ENCODE assay signal across 14 mouse cellular contexts in genomic region chr11:93101106-93101505, GRCm38 (mm10). TPM values are rescaled to one million over a fixed set of nuclear protein-coding genes. Genes with fewer than 3 reads are reported as not detected.
DNase-seq lines count a peak whose midpoint lies in the region; ATAC-seq and TF ChIP-seq lines count a peak whose summit lies in the region.
"Had no signal": no experiment of that assay in that cellular context is flagged by ENCODE, and none has a peak within 500 bp of the region (broad histone marks: within the 10 kb centered on the region; RNA-seq: fewer than 3 reads in every experiment).

No protein-coding gene starts in this region.

- DNase-seq in cerebellum, postnatal 4 days (ENCODE audit: low spot score in 2 of 2) = no peak
- no peak for DNase-seq in midbrain, embryonic 10.5 days (ENCODE audit: low spot score)
- peak; percentile 2 for DNase-seq in forebrain, postnatal 0 days
- no peak for DNase-seq in layer of hippocampus, adult 11-12 months (ENCODE audit: low spot score)
- DNase-seq: thymus, adult 18-20 months had no signal

- 6% methylated on average over 2 of the region's 2 CpGs for WGBS in midbrain, embryonic 13.5 days
- WGBS in midbrain, embryonic 10.5 days = 5% methylated on average over 2 of the region's 2 CpGs
- WGBS in forebrain, postnatal 0 days = 8% methylated on average over 2 of the region's 2 CpGs
- WGBS in neural tube, embryonic 15.5 days = 9% methylated on average over 2 of the region's 2 CpGs

- H3K36me3 ChIP-seq in midbrain, embryonic 13.5 days = no peaks in the 10 kb centered on the region
- H3K36me3 ChIP-seq in midbrain, embryonic 10.5 days = no peaks in the 10 kb centered on the region
- no peaks in the 10 kb centered on the region for H3K36me3 ChIP-seq in forebrain, postnatal 0 days (ENCODE audit: insufficient read depth)
- no peaks in the 10 kb centered on the region for H3K36me3 ChIP-seq in neural tube, embryonic 15.5 days
- H3K36me3 ChIP-seq: intestine, embryonic 15.5 days; limb, embryonic 15.5 days had no signal

- no peak for TF ChIP-seq CTCF in forebrain, postnatal 0 days (IDR thresholded peaks at IDR 0.05; ENCODE audit: low read depth)

- H3K9ac ChIP-seq in midbrain, embryonic 13.5 days (replicated peaks) = peak overlapping the region; percentile 42; the same call in 1 of the 2 replicates
- no peak overlapping the region for H3K9ac ChIP-seq in forebrain, postnatal 0 days
- peak overlapping the region; percentile 79 for H3K9ac ChIP-seq in neural tube, embryonic 15.5 days (replicated peaks)
- H3K9ac ChIP-seq: intestine, embryonic 15.5 days; limb, embryonic 15.5 days had no signal

- no peak overlapping the region for H3K27ac ChIP-seq in midbrain, embryonic 13.5 days
- no peak overlapping the region for H3K27ac ChIP-seq in midbrain, embryonic 10.5 days (replicated peaks)
- no peak overlapping the region for H3K27ac ChIP-seq in forebrain, postnatal 0 days (ENCODE audit: low read depth, low read length)
- H3K27ac ChIP-seq in neural tube, embryonic 15.5 days (replicated peaks) = peak overlapping the region; percentile 87
- H3K27ac ChIP-seq: intestine, embryonic 15.5 days; limb, embryonic 15.5 days had no signal

- H3K4me1 ChIP-seq in midbrain, embryonic 13.5 days (replicated peaks) = peaks cover 27% of the 10 kb centered on the region
- peaks cover 32% of the 10 kb centered on the region for H3K4me1 ChIP-seq in midbrain, embryonic 10.5 days
- peaks cover 5% of the 10 kb centered on the region for H3K4me1 ChIP-seq in forebrain, postnatal 0 days (ENCODE audit: insufficient read depth)
- peaks cover 31% of the 10 kb centered on the region for H3K4me1 ChIP-seq in neural tube, embryonic 15.5 days

- H3K4me2 ChIP-seq in midbrain, embryonic 13.5 days (replicated peaks) = peak overlapping the region; percentile 99
- H3K4me2 ChIP-seq in forebrain, postnatal 0 days (ENCODE audit: low read depth) = peak overlapping the region; percentile 96
- peak overlapping the region; percentile 89 for H3K4me2 ChIP-seq in neural tube, embryonic 15.5 days
- H3K4me2 ChIP-seq: heart, embryonic 11.5 days; intestine, embryonic 15.5 days; limb, embryonic 15.5 days had no signal

- H3K4me3 ChIP-seq in midbrain, embryonic 13.5 days (replicated peaks) = peak overlapping the region; percentile 68
- no peak overlapping the region for H3K4me3 ChIP-seq in midbrain, embryonic 10.5 days
- H3K4me3 ChIP-seq in forebrain, postnatal 0 days (ENCODE audit: low read depth, low read length) = peak overlapping the region; percentile 57; the same call in 1 of the 2 replicates
- peak overlapping the region; percentile 75 for H3K4me3 ChIP-seq in neural tube, embryonic 15.5 days (replicated peaks)
- H3K4me3 ChIP-seq: intestine, embryonic 15.5 days; limb, embryonic 15.5 days had no signal

- peaks cover 60% of the 10 kb centered on the region for H3K27me3 ChIP-seq in midbrain, embryonic 13.5 days
- H3K27me3 ChIP-seq in midbrain, embryonic 10.5 days (ENCODE audit: low read depth, poor library complexity, severe bottlenecking) = peaks cover 66% of the 10 kb centered on the region
- H3K27me3 ChIP-seq in forebrain, postnatal 0 days (ENCODE audit: insufficient read depth, low read length) = peaks cover 31% of the 10 kb centered on the region
- H3K27me3 ChIP-seq in neural tube, embryonic 15.5 days (replicated peaks) = 0 out of 2 replicates have a peak, but pooled peaks cover 7% of the 10 kb centered on the region

- H3K9me3 ChIP-seq in midbrain, embryonic 13.5 days = no peaks in the 10 kb centered on the region
- no peaks in the 10 kb centered on the region for H3K9me3 ChIP-seq in midbrain, embryonic 10.5 days (replicated peaks)
- no peaks in the 10 kb centered on the region for H3K9me3 ChIP-seq in forebrain, postnatal 0 days (ENCODE audit: low read length)
- H3K9me3 ChIP-seq in neural tube, embryonic 15.5 days (replicated peaks) = no peaks in the 10 kb centered on the region
- H3K9me3 ChIP-seq: intestine, embryonic 15.5 days; limb, embryonic 15.5 days had no signal

- ATAC-seq in cerebellum, adult (ENCODE audit: insufficient number of reproducible peaks, low FRiP score, low TSS enrichment) = peak; percentile 16
- no peak for ATAC-seq in midbrain, embryonic 13.5 days
- ATAC-seq in forebrain, postnatal 0 days = no peak
- no peak for ATAC-seq in neural tube, embryonic 15.5 days (ENCODE audit: low FRiP score)
- ATAC-seq in granulocyte monocyte progenitor cell, adult 5-6 weeks (replicated peaks; ENCODE audit: poor library complexity, severe bottlenecking) = no peak
- ATAC-seq: intestine, embryonic 15.5 days; lung, postnatal 0 days had no signal

RNA-seq across cellular contexts. Expression of gene Car10, which starts 3.3 kb away (rescaled TPM):
- 14.8 and 15.0 TPM in 2 replicates for polyA plus RNA-seq in midbrain, embryonic 13.5 days (2015; fragmentation: Nextera tagmentation; extraction: Ambion mirVana)
- 0.47 and 1.1 TPM in 2 replicates for polyA plus RNA-seq in midbrain, embryonic 10.5 days (2016; fragmentation: Nextera tagmentation; extraction: Ambion mirVana)
- total RNA-seq in forebrain, postnatal 0 days (2014; rRNA removed) = 19.0 and 34.6 TPM in 2 replicates
- 12.5 and 25.6 TPM in 2 replicates for polyA plus RNA-seq in forebrain, postnatal 0 days (2015; fragmentation: Nextera tagmentation; extraction: Ambion mirVana)
- 64.5 and 69.1 TPM in 2 replicates for polyA plus RNA-seq in neural tube, embryonic 15.5 days (2015; fragmentation: Nextera tagmentation; extraction: Ambion mirVana)
- not detected in 2 replicates for total RNA-seq in granulocyte monocyte progenitor cell, adult 5-6 weeks (2014; fragmentation: Nextera tagmentation)
- not detected in 2 replicates for total RNA-seq in granulocyte monocyte progenitor cell, adult 5-6 weeks (2017)
- total RNA-seq: gastrocnemius, adult 8-10 months had no signal
- polyA plus RNA-seq: lung, postnatal 0 days had no signal
